Mouse (Mus musculus) right cerebral cortex, adult 18-20 months (tissue): ENCODE data around the gene Parp4.

ENCODE experiments used
- DNase-seq: peaks from one replicate; pipeline ENCODE4 v3.0.0; 2022; ENCODE audit warnings: mixed read lengths

Parp4 gene

DNA sequence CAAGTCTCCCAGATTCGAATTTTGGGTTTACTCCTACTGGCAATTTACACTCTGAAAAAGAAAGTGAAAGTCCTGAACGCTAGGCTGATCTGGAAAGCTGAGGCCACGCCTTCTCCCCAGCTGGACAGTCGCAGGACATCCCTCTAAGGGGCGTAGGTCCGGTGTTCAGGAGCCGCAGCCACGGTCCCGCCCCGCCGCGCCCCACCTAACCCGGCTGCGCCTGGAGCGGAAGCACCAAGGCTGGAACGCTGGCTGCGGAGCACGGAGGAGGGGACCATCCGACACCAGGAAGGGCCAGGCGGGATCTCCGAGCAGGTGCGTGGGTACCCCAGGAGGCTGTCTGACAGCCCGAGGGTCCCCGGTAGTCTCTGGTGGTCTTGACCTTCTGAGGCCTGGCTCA lies at the start of gene Parp4, which contains the start of gene Cenpj:
Parp4 (plus strand) TSS at position 204 of the 400 bp plus-strand sequence.
Cenpj (minus strand) TSS at position 10 of the 400 bp plus-strand sequence.
- DNase-seq: peak; percentile 64

DNA sequence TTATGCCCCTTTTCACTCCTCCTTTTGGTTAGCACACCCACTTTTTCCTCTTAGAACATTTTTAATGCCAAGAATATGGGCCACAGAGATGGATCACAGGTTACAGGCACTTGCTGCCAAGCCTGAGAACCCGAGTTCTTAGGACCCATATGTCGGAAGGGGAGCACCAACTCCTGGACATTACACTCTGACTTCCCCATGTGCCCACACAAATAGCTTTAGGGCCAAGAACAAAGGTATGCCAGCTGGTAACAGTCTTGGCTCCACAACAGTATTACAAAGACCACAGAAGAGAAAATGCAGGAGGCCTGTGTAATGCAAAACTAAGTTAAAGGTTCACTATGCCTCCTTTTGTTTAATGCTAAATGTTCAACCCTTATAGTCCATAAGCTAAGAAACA lies 44.6 kb upstream of the Parp4 start:
- no peak for DNase-seq

DNA sequence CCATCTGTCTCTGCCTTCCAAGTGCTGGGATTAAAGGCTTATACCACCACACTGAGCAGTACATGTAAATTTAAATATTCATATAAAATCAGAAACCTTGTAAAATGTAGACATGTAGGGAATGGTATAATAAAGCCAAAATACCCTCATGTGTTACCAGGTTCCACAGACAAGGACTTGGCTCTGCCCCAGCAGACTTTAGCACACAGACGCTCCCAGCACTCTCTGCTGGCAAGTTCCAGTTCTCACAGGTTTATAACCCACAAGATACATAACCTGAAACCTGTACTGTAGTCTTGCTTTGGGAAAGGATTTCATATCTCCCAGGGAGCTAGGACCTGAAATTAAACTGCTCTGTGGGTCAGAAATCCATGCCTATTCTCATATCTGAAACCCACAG lies 30.5 kb upstream of the Parp4 start:
- no peak for DNase-seq

DNA sequence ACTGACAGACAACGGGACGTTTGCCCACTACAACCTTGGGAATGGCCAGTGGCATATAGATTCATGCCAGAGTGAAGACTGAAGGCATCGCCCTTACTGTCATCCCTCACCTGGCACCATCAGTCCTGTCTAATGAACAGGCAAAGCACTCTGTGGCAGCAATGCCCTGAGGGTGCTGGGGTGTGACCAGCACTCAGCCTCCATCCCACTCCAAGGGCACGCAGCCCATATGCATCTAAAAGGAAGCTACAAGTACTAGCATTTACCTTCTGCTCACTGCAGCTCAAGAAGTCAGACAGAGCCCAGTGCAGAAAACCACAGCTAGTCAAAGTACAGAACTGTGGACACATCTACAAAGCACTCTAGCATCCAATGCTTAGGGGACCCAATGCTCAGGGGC lies 29.9 kb upstream of the Parp4 start:
- no peak for DNase-seq

DNA sequence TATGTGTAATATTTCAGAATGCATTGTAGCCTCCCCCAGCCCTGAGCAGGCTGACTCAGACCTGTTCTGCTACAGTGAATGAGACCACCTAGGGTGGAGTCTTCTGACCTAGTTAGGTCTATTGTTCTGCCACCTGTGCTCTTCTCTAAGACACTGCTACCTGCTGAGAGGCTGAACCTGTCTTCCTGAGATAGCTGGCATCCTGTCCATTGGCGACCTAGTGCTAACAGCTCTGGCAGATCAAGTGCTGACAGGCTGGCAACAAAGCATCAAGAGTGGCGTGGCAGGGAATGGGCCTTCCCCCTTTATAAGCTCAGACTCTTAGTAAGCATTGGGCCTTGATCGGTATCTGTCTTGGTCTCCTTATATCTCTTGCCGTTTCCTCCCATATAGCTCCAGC lies 24.5 kb upstream of the Parp4 start:
- DNase-seq: no peak

DNA sequence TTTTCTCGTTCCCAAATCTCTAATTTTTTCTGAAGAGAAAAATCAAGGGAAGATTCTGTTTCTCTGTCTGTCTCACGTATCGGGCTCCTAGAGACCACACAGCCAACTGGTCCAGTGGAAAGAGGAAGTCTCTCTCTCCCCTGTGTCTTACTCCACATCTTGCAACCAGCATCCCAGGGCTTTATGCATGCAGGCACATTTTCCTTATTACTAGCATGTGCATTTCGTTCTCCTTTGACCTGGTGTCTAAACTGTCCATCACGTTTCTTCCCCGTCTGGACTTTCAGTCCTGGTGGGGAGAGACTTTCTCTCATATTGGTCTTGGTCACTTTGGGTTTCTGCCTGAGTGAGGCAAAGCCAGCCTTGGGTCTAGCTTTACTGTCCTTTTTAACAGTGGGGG lies 22.5 kb upstream of the Parp4 start:
- DNase-seq: no peak

DNA sequence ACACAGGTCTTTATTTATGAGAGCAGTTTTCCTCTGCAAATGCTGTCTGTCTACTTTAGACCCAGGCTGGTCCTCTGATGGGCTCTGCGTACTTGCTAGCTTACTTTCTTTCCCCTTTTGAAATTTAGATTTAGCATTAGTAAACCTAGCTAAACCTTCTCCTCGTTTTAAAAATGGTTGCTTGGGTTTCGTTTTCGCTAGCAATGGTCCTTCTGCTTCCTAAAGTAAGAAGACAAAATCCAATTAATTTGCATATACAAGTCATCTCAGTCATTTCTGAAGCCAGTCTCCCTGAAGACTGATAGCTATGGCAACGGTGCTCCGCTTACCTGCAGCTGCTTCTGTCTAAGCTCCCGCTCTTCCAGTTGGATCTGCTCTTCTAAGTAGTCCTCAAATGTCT lies 22.1 kb upstream of the Parp4 start:
- no peak for DNase-seq

DNA sequence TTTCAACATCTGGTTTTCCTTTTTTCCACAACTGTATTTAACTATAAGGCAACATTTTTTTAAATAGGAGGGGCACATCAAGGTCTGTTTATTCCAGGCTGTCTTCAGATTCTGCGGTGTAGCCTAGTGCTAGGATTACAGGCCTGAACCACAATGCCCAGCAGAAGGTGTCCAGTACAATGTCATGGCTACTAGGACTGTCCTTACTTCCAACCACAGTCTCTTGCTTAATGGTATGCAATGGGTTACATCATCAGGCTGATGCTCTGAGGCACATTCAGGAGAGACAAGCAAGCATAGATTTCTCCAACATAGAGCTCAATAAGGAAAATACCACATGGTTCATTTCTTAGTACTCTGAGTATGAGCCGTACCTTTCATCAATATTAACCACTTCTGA lies 20.7 kb upstream of the Parp4 start:
- no peak for DNase-seq

DNA sequence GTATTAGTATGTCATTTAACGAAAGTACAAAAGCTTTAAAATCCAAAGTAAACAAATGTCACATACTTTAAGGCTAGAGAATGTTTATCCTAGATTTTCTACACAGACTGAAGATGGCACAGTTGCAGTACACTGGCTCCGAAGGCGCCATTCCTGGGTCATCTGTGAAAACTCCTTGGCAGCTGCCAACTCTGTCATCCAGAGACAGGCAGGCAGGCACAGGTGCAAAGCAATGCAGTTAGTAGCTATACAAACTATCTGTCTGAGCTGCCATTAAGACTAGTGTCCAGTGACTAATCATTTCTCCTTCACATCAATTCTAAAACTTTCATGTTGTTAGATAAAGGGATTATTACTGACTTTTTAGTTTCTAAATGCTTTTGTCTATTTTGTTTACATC lies 16.3 kb upstream of the Parp4 start:
- no peak for DNase-seq

DNA sequence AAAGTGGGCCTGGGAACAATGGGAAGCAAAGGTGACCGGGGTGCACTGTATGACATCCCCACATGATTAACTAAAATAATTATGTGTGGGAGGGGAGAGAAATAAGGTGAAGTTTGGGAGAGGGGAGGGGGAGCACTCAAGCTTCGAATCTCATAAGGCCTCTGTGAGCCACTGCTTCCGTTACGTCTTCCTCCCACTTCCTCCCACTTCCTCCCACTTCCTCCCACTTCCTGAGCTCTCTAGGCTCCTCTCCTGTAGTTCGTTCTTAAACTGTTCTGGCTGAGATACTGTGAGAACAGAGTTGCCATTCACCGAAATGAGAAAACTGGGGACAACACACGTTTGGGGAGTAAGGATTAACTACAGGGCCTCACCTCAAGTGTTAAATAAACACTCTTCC lies 7.9 kb upstream of the Parp4 start:
- DNase-seq: no peak

DNA sequence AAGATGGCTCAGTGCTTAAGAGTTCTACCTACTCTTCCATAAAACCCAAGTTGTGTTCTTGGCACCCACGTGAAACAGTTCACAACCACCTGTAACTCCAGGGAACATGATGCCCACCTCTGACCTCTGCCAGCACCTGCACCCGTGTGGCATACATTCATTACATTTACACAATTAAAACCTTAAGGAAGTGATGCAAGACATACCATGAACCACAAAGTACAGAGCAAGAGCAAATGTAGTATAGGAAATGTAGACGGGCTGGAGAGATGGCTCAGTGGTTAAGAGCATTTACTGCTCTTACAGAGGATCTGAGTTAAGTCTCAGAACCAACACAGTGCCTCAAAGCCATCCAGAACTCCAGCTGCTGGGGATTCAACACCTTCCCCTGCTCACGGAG lies 6.4 kb upstream of the Parp4 start:
- no peak for DNase-seq

DNA sequence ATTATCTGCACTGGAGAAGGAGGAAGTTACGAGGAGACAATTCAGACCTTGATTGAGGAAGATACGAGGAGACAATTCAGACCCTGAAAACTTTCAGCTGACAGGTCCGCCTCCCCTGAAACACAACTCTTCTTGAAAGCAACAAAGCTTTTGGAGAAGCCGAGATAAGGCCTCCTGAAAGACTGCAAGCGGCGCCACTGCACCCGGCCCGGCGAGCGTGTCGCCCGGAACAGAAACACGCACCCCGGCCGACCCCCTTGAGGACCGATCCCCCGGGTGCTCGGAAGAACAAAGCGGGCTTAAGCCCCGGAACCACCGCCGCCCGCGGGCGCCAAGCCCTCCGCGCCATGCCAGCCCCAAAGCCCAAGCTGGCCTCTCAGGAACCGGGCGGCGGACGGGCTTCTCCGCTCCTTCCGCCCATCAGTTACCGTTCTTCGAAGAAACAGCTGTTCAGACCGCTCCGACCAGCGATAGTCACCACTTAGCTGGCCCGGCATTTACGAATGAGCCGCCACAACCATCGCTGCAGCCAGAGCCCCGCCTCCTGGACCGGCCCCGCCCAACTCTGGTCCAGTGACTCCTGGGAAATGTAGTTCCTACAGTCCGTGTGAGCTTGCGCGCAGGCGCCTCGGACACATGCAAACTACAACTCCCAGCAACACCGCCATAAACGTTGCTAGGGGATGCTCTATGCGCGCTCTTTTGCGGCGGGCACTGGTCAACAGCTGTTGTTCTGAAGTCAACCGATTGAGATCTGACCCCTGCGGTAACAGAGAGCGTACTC lies 3.9 kb upstream of the Parp4 start:
- DNase-seq: peak; percentile 97

DNA sequence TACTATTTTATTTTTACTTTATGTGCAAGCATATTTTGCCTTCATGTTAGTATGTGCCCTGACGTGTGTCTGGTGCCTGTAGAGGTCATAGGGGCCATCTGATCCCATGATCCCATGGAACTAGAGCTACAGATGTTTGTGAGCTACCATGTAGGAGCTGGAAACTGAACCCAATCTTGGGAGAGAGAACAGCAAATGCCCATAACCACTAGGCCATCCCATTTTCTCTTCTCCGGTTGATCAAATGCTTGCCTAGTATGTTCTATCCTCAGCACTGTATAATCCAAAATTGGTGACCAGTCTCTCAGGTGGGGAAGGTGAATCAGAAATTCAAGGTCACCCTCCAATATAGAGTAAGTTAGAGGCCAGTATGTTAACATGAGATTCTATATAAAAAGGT lies 2.9 kb upstream of the Parp4 start:
- no peak for DNase-seq

DNA sequence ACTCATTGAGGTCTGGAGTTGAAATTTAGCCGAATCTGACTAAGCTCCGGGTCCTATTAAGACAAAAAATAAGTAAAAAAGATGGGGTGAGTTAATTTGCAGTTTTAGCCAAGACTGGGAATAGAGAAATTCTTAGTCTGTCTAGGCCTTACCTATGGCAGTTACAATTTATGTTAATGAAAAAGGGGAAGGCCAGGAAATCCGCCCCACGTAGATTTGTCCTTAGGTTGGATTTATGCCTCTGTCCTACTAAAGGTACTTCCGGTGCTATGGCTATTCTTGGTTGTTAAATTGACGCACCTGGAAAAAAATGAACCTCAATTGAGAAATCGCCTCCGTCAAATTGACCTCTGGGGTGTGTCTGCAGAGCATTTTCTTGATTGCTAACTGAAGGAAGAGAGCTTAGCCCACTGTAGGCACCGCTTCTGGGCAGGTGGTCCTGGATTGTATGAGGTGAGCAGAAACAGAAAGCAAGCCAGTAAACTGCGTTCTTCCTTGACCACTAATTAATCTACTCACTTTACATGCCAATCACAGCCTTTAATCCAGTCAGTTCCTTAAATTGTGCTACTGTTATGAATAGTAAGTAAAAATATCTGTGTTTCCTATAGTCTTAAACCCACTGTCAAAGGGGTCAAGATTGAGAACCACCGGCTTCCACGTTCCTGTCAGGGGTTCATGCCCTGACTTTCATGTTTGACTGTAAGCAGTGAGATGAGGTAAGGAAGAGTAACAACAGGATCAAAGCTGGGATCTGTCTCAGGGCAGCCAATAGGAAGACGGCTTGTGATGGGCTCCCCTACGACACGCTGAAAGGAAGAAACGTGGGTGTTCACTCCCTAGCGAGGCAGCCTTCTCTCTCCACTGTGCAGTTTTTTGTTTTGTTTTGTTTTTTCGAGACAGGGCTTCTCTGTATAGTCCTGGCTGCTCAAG lies 816 bp downstream of the Parp4 start:
- no peak for DNase-seq

DNA sequence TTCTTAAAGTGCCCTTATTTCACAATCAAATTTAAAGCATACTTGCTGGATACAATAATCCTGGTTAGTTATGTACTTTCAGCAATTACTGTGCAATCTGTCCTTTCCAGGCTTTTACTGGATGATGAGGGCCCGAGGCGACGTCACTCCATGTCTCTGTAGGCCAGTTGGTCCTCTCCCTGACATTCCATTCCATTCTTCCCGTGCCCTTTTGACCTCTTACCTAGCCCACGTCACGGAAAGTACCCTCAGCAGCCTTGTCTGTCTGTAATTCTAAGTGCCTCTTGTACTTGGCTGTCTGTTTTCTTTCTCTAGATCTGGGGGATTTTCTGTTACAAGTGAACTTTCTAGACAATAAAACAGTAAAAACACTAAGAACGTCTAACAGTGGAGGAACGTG lies 3.6 kb downstream of the Parp4 start:
- DNase-seq: no peak

DNA sequence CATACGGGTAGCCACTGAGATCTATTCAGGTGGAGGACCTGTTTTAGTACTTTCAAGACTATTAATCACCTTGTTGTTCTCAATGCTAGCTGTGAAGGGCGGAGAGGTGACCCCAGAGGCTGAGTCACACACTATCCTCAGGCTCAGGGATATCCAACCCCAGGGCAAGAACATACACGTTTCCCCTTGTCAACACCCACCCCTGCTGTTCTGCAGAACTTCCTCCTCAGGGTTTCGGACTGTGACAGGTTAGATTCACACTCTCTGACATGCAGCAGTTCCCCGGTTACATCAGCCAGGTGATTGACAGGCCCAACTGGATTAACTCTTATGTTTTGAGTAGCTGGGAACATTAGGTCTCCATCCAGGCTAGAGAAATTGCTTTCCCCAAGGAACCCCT lies 5.7 kb downstream of the Parp4 start:
- DNase-seq: no peak

DNA sequence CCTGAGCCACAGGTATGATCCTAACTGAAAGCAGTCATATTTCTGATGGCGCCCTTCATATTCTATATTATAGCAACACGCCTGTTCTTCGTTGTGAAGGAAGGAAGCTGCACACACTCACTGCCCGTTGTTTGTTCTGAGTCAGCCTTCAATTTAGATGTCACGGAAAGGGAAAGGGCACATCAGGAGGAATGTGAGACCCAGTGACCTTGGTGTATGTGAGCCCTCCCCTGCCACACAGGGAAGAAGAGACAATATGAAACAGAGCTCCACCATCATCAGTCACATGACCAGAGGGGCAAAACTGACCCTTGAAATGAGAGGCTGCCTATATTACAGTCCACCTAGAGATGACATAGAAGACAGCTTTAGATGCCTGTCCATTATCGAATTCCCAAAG lies 6.9 kb downstream of the Parp4 start:
- DNase-seq: no peak

DNA sequence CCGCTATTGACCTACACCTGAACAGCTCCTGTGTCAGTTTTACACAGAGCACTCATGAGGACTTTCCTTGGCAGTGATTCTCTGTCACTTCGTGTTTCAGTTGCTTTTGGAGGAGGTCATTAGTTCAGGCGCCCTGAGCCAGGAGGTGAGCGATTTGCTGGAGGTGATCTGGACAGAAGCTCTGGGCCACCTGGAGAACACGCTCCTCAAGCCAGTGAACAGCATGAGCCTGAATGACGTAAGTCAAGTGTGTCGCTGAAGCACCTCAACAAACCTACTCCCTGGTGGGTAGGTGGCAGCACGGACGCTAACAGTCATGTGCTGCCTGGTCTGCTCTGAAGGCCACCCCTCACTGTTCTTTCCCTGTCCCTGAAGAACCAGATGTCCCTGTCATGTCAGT lies 16.8 kb downstream of the Parp4 start:
- no peak for DNase-seq

DNA sequence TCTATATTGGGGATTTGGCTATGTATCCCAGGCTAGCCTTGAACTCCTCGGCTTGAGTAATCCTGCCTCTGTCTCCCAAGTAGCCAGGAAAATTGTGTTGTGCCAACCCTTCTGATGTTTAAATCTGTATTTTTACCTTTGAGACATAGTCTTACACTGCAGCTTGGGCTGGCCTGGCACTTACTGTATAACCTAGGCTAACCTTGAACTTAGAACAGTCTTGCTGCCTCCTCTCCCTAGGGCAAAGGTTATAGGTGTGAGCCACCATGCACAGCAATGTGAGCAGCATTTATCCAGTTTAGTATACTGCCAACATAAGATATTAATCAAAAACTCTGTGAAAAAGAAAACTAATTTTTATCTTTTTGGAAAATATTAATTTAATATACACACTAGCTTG lies 19.4 kb downstream of the Parp4 start:
- DNase-seq: no peak

DNA sequence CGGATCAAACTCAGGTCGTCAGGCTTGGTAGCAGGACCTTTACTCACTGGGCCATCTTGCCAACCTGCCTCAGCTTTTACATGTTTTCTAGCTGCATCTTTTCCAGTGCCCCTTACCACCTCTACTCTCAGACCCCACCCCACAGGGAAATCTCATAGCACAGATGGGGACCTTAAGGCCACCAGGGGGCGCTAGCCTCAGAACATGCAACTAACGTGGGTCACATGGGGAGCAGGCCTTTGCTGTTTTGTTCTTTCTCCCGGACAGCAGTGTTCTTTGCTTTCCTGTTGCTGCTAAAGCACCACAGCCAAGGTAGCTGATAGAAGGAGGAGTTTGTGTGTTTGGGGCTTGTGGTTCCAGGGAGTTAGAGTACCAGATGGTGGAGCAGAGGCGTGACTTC lies 23.3 kb downstream of the Parp4 start:
- DNase-seq: peak; percentile 5

DNA sequence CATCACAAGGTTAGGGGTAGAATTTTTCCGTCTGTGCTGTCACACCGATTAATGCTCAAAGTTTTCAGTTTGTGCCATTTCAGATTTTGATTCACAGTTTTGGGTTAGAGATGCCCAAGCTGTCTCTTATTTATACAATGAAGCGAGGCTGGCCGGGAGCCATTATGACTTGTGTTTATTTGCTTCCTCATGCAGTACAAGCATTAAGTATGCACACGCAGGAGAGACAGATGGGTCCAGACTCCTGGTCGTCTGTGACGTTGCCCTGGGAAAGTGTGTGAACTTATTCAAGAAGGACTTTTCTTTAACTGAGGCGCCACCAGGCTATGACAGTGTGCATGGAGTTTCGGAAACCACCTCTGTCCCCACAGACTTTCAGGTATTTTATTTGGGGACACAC lies 26.6 kb downstream of the Parp4 start:
- no peak for DNase-seq

DNA sequence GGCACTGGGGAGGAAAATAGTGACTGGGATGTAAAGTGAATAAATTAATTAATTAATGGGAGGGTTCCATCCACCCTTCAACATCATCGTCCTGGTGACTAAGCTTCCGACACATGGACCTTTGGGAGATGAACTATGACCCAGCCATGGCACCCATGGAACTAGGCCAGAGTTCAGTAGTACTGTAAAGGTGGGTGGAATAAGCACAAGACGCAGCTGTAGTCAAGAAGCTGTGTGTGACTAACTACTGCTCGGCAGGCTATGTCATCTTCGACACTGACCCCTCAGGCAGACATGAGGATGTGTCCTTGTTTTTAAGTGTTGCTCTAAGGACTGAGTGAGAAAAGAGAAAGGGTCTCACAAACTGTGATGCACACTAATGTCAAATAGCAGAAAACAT lies 29.0 kb downstream of the Parp4 start:
- DNase-seq: no peak

DNA sequence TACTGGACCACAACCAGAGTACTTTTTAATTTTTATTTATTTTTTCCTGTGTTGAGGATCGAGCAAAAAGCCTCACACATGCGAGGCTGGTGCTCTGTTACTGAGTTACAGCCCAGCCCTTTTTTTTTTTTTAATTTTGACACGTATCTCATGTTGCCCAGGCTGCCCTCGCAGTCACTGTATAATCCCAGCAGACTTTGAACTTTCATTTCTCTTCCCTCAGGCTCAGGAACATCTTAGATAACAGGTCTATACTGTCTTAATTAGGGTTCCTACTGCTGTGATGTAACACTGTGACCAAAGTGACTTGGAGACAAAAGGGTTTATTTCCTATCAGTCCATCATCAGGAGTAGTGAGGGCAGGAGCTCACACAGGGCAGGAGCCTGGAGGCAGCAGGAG lies 29.7 kb downstream of the Parp4 start:
- no peak for DNase-seq

DNA sequence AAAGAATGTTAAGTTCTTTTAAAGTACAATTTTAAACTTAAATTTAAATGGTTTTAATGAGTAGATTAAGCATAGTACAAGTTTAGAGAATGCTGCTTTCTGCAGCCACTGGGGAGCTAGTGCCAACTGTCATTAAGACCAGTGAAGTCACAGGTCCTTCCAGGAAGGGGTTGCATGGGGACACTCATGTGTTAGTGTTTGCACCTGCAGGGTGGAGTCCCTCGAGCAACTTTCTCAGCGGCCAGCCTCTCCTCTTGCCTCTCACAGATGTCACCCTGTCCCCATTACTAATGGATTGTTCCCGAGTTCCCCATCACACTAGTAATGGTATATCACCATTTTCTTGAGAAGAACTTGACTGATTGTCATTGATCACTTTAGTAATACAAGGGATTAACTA lies 37.8 kb downstream of the Parp4 start:
- DNase-seq: no peak
